Mouse (Mus musculus) liver, adult 2 months (tissue): ENCODE data around the gene Gm11567.

Experiments used
- CTCF ChIP-seq: fragments of 200-500 bp; IDR thresholded peaks from 2 replicates; pipeline ENCODE4 v1.5.1; 2011; ENCODE audit warnings: low read depth, low read length, control low read depth
- POLR2A ChIP-seq: fragments of 200-500 bp; IDR thresholded peaks from 2 replicates; pipeline ENCODE4 v1.6.1; 2011; ENCODE audit warnings: low read length, control low read depth; ENCODE audit not compliant: insufficient read depth; ENCODE audit errors: extremely low read depth

GRCm38 (mm10) chr11:99854121-99854520 lies 24.9 kb upstream of the Gm11567 start:
- TF ChIP-seq POLR2A: no peak
- TF ChIP-seq CTCF: peak; percentile 51
